Mouse (Mus musculus) kidney, embryonic 15.5 days (tissue): ENCODE results near the gene Pole2. TPM values are rescaled to one million over a fixed set of nuclear protein-coding genes. Genes with fewer than 3 reads are reported as not detected.

Experiments used
- ATAC-seq: fragments of 200-750 bp; cut with Nextera tagmentation; replicated peaks from 2 replicates; pipeline ENCODE4 v1.8.0; 2017; ENCODE audit warnings: moderate TSS enrichment; ENCODE audit not compliant: low FRiP score
- H3K27ac ChIP-seq: fragments of 300-500 bp; sonication (generic); 2 replicates; pipeline ENCODE4 v1.5.1; 2015; ENCODE audit warnings: mild to moderate bottlenecking, inconsistent platforms
- H3K27me3 ChIP-seq: fragments of 300-500 bp; sonication (generic); 2 replicates; pipeline ENCODE4 v1.6.1; 2015; ENCODE audit warnings: inconsistent platforms
- H3K36me3 ChIP-seq: fragments of 300-500 bp; sonication (generic); 2 replicates; pipeline ENCODE4 v1.6.1; 2015; ENCODE audit warnings: inconsistent platforms
- H3K4me1 ChIP-seq: fragments of 300-500 bp; sonication (generic); 2 replicates; pipeline ENCODE4 v1.6.1; 2015; ENCODE audit warnings: inconsistent platforms
- H3K4me2 ChIP-seq: fragments of 300-500 bp; sonication (generic); 2 replicates; pipeline ENCODE4 v1.6.1; 2015; ENCODE audit warnings: moderate library complexity, mild to moderate bottlenecking, inconsistent platforms
- H3K4me3 ChIP-seq: fragments of 300-500 bp; sonication (generic); replicated peaks from 2 replicates; pipeline ENCODE4 v1.5.1; 2015; ENCODE audit warnings: mild to moderate bottlenecking, inconsistent platforms
- H3K9ac ChIP-seq: fragments of 300-500 bp; sonication (generic); 2 replicates; pipeline ENCODE4 v1.6.1; 2015; ENCODE audit warnings: mild to moderate bottlenecking, inconsistent platforms
- H3K9me3 ChIP-seq: fragments of 300-500 bp; sonication (generic); replicated peaks from 2 replicates; pipeline ENCODE4 v1.6.1; 2016; ENCODE audit warnings: inconsistent platforms
- WGBS: fragments of 180-500 bp; shearing (Covaris S2); methylation state at CpG from one replicate; pipeline ENCODE4 v1.1.7; 2015; ENCODE audit warnings: mixed read lengths; 5-methylcytosine and 5-hydroxymethylcytosine counted together
- polyA plus RNA-seq: library from polyadenylated mRNA; unstranded; fragments of >200 nt; fragmentation: Nextera tagmentation; extraction: Ambion mirVana; gene quantifications from 2 replicates; pipeline ENCODE4 v1.2.1, GENCODE M21; 2015

The Pole2 gene
- polyA plus RNA-seq, 1 experiment from 2014 or later: 28.9 TPM

- WGBS: 67% methylated on average over 5 of the region's 5 CpGs
- Histone ChIP-seq H3K9ac (no peak overlapping the region), H3K27ac (peak overlapping the region; percentile 38; the same call in 1 of the 2 replicates), H3K27me3 (no peaks in the 10 kb centered on the region), H3K36me3 (peaks cover 48% of the 10 kb centered on the region), H3K4me1 (peaks cover 19% of the 10 kb centered on the region), H3K9me3 (no peaks in the 10 kb centered on the region), H3K4me2 (peak overlapping the region; percentile 17), H3K4me3 (0 out of 2 replicates have a peak overlapping the region, but pooled peaks have one; percentile 5)
- ATAC-seq: no peak
Measured at GRCm38 (mm10) chr12:69186811-69187471, 41.1 kb downstream of the Pole2 start.

- Histone ChIP-seq H3K4me2 (peak overlapping the region; percentile 80), H3K9ac (peak overlapping the region; percentile 89), H3K27me3 (no peaks in the 10 kb centered on the region), H3K27ac (0 out of 2 replicates have a peak overlapping the region, but pooled peaks have one; percentile 91), H3K36me3 (peaks cover 46% of the 10 kb centered on the region), H3K4me3 (peak overlapping the region; percentile 67), H3K9me3 (no peaks in the 10 kb centered on the region), H3K4me1 (peaks cover 19% of the 10 kb centered on the region)
- no peak for ATAC-seq
- 76% methylated on average over 7 of the region's 7 CpGs for WGBS
Measured at GRCm38 (mm10) chr12:69185371-69185770, 42.6 kb downstream of the Pole2 start.

GRCm38 (mm10) chr12:69184342-69185295, 43.4 kb downstream of the Pole2 start:
- H3K9ac ChIP-seq: peak overlapping the region; percentile 89
- H3K4me2 ChIP-seq: peak overlapping the region; percentile 80
- peak overlapping the region; percentile 91 for H3K27ac ChIP-seq
- H3K4me1 ChIP-seq: peaks cover 19% of the 10 kb centered on the region
- no peaks in the 10 kb centered on the region for H3K9me3 ChIP-seq
- H3K36me3 ChIP-seq: peaks cover 38% of the 10 kb centered on the region
- peak overlapping the region; percentile 67 for H3K4me3 ChIP-seq
- no peaks in the 10 kb centered on the region for H3K27me3 ChIP-seq
- peak; percentile 74 for ATAC-seq
- WGBS: 1% methylated on average over 80 of the region's 86 CpGs

GRCm38 (mm10) chr12:69183583-69184308, 44.2 kb downstream of the Pole2 start, which contains the start of the genes Rpl36al and Mgat2:
Gene Rpl36al, minus strand, starts transcription at chr12:69184083.
Gene Mgat2, plus strand, starts transcription at chr12:69184157.
- Histone ChIP-seq H3K4me3 (peak within 1 kb of the TSS; percentile 67), H3K9me3 (no peaks in the 10 kb centered on the region), H3K4me1 (peaks cover 19% of the 10 kb centered on the region), H3K9ac (peak within 1 kb of the TSS; percentile 89), H3K36me3 (peaks cover 31% of the 10 kb centered on the region), H3K4me2 (peak within 1 kb of the TSS; percentile 85), H3K27ac (peak within 1 kb of the TSS; percentile 91), H3K27me3 (no peaks in the 10 kb centered on the region)
- under 1% methylated on average over 84 of the region's 84 CpGs for WGBS
- peak; percentile 99 for ATAC-seq

GRCm38 (mm10) chr12:69181800-69182199, 46.2 kb downstream of the Pole2 start:
- Histone ChIP-seq H3K36me3 (peaks cover 24% of the 10 kb centered on the region), H3K27ac (no peak overlapping the region), H3K9me3 (no peaks in the 10 kb centered on the region), H3K4me2 (no peak overlapping the region), H3K27me3 (no peaks in the 10 kb centered on the region), H3K9ac (no peak overlapping the region), H3K4me1 (peaks cover 12% of the 10 kb centered on the region), H3K4me3 (no peak overlapping the region)
- WGBS: 88% methylated on average over 4 of the region's 4 CpGs
- no peak for ATAC-seq

- no peaks in the 10 kb centered on the region for H3K4me1 ChIP-seq
- no peak overlapping the region for H3K27ac ChIP-seq
- H3K4me2 ChIP-seq: no peak overlapping the region
- 82% methylated on average over 12 of the region's 12 CpGs for WGBS
- no peak for ATAC-seq
- no peak overlapping the region for H3K4me3 ChIP-seq
- H3K36me3 ChIP-seq: peaks cover 48% of the 10 kb centered on the region
- no peaks in the 10 kb centered on the region for H3K9me3 ChIP-seq
- no peak overlapping the region for H3K9ac ChIP-seq
- H3K27me3 ChIP-seq: no peaks in the 10 kb centered on the region
Measured at GRCm38 (mm10) chr12:69179371-69179770, 48.6 kb downstream of the Pole2 start.

- Histone ChIP-seq H3K36me3 (peaks cover 56% of the 10 kb centered on the region), H3K4me2 (no peak overlapping the region), H3K9me3 (no peaks in the 10 kb centered on the region), H3K9ac (no peak overlapping the region), H3K4me3 (no peak overlapping the region), H3K27ac (no peak overlapping the region), H3K4me1 (no peaks in the 10 kb centered on the region), H3K27me3 (no peaks in the 10 kb centered on the region)
- ATAC-seq: no peak
- 89% methylated on average over 3 of the region's 3 CpGs for WGBS
Measured at GRCm38 (mm10) chr12:69177526-69177925, 50.5 kb downstream of the Pole2 start.

GRCm38 (mm10) chr12:69175975-69176374, 52.0 kb downstream of the Pole2 start:
- Histone ChIP-seq H3K9me3 (no peaks in the 10 kb centered on the region), H3K9ac (no peak overlapping the region), H3K4me3 (no peak overlapping the region), H3K36me3 (peaks cover 51% of the 10 kb centered on the region), H3K27ac (no peak overlapping the region), H3K4me2 (no peak overlapping the region), H3K27me3 (no peaks in the 10 kb centered on the region), H3K4me1 (no peaks in the 10 kb centered on the region)
- no peak for ATAC-seq
- 95% methylated on average over 3 of the region's 3 CpGs for WGBS

- no peak for ATAC-seq
- no peak overlapping the region for H3K9ac ChIP-seq
- peaks cover 17% of the 10 kb centered on the region for H3K4me1 ChIP-seq
- 88% methylated on average over 2 of the region's 2 CpGs for WGBS
- H3K4me2 ChIP-seq: no peak overlapping the region
- no peaks in the 10 kb centered on the region for H3K9me3 ChIP-seq
- no peaks in the 10 kb centered on the region for H3K27me3 ChIP-seq
- H3K27ac ChIP-seq: no peak overlapping the region
- H3K4me3 ChIP-seq: no peak overlapping the region
- H3K36me3 ChIP-seq: peaks cover 37% of the 10 kb centered on the region
Measured at GRCm38 (mm10) chr12:69171307-69171706, 56.7 kb downstream of the Pole2 start.

GRCm38 (mm10) chr12:69168461-69169106, 59.4 kb downstream of the Pole2 start, which contains the start of gene Lrr1:
Gene Lrr1, plus strand, starts transcription at chr12:69168814.
- peaks cover 17% of the 10 kb centered on the region for H3K4me1 ChIP-seq
- peak within 1 kb of the TSS; percentile 86 for H3K27ac ChIP-seq
- no peaks in the 10 kb centered on the region for H3K9me3 ChIP-seq
- ATAC-seq: peak; percentile 96
- peak within 1 kb of the TSS; percentile 89 for H3K4me3 ChIP-seq
- under 1% methylated on average over 40 of the region's 40 CpGs for WGBS
- peaks cover 15% of the 10 kb centered on the region for H3K36me3 ChIP-seq
- H3K9ac ChIP-seq: peak within 1 kb of the TSS; percentile 70
- H3K4me2 ChIP-seq: peak within 1 kb of the TSS; percentile 89
- H3K27me3 ChIP-seq: no peaks in the 10 kb centered on the region
